8 mouse cellular contexts compared by ENCODE assay signal in the genomic region with DNA sequence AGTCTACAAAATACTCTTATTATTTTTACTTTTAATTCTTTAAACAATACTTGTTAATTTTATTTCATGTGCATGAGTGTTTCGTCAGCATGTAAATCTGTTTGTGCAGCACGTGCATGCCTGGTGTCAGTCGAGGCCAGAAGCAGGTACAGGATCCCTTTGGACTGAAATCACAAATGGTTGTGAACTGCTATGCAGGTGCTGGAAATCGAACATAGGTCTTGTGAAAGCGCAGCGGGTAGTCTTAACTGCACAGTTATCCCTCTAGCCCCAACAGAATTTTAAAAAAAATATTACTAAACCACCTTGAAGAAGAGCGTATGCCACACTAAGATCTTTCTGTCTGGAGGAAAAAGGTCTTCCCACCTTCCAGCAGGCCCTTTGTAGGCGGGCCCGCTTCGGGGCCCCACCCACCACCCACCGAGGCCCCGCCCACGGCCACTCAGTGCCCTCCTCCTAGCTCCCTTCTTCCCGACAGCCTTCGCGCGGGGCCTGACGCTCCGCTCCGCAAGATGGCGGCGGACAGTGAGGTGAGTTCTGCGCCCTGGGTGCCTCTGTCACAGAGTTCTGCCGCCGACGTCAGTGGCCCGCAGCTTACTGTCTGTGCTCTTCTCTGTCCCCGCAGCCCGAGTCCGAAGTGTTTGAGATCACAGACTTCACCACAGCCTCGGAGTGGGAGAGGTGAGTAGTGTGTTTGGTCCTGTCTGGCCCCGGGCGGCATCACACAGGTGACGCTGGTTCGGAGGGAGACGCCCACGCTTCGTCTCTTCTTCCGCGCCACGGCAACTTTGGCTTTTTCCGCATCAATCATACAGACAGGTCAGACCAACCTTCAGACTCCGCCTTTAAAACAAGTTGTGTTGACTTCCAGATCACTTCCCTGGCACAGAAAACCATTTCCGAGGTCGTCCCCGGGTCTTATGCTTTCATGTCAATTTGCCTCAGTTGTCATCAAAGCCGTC. TPM values are rescaled to one million over a fixed set of nuclear protein-coding genes. Genes with fewer than 3 reads are reported as not detected.
DNase-seq lines count a peak whose midpoint lies in the region; ATAC-seq lines count a peak whose summit lies in the region.

Gene Rab3gap1 (plus strand): TSS at position 474 of the 962 bp plus-strand sequence.

- no peaks in the 10 kb centered on the region for H3K27me3 ChIP-seq in hindbrain, embryonic 15.5 days

- ATAC-seq in hindbrain, embryonic 15.5 days (ENCODE audit: low FRiP score, low read depth): peak; percentile 98

- H3K4me3 ChIP-seq in hindbrain, embryonic 15.5 days: peak within 1 kb of the TSS; percentile 63

- peak within 1 kb of the TSS; percentile 57 for H3K4me2 ChIP-seq in hindbrain, embryonic 15.5 days

- H3K9ac ChIP-seq in hindbrain, embryonic 15.5 days: peak within 1 kb of the TSS; percentile 57

- WGBS in hindbrain, embryonic 15.5 days: 11% methylated on average over 47 of the region's 47 CpGs

- H3K9me3 ChIP-seq in hindbrain, embryonic 15.5 days: no peaks in the 10 kb centered on the region

- peaks cover 11% of the 10 kb centered on the region; the same call in 1 of the 2 replicates for H3K36me3 ChIP-seq in hindbrain, embryonic 15.5 days

- peak; percentile 92 for DNase-seq in R1 (ENCODE audit: low read depth, low spot score)
- peak; percentile 91 to 95 for DNase-seq in cerebellum, postnatal 25 days
- DNase-seq in frontal cortex, postnatal 36 days (ENCODE audit: low spot score in 2 of 2): peak; percentile 86 to 90
- DNase-seq in left cerebral cortex, adult 11 months (ENCODE audit: low spot score): peak; percentile 78
- peak; percentile 91 to 94 for DNase-seq in lung, postnatal 4 days
- DNase-seq in retina, postnatal 7 days (ENCODE audit: low read depth, low spot score): peak; percentile 78
- DNase-seq in urinary bladder, adult 2 months (ENCODE audit: low spot score): peak; percentile 85

- H3K4me1 ChIP-seq in hindbrain, embryonic 15.5 days (replicated peaks): peaks cover 17% of the 10 kb centered on the region

- peak within 1 kb of the TSS; percentile 82 for H3K27ac ChIP-seq in hindbrain, embryonic 15.5 days (replicated peaks)

RNA-seq across cellular contexts. Expression of gene Rab3gap1, which starts in this region (rescaled TPM):
- polyA plus RNA-seq in hindbrain, embryonic 15.5 days (2015; fragmentation: Nextera tagmentation; extraction: Ambion mirVana): 20.0 and 22.5 TPM in 2 replicates
- 16.8 and 21.3 TPM in 2 replicates for polyA plus RNA-seq in urinary bladder, adult 2 months (2012; rRNA removed)

Comparison
In these comparisons a context has a peak if more than half of its experiments do, and no peak if none do; other contexts are left out.
1. Peak in every context shown above with its lines: DNase-seq, ATAC-seq, H3K4me3 ChIP-seq and H3K27ac ChIP-seq.